Mouse (Mus musculus): ENCODE results near the gene Iqch. TPM values are rescaled to one million over a fixed set of nuclear protein-coding genes. Genes with fewer than 3 reads are reported as not detected.

The Iqch gene
- polyA plus RNA-seq, 1 experiment = not detected

DNA sequence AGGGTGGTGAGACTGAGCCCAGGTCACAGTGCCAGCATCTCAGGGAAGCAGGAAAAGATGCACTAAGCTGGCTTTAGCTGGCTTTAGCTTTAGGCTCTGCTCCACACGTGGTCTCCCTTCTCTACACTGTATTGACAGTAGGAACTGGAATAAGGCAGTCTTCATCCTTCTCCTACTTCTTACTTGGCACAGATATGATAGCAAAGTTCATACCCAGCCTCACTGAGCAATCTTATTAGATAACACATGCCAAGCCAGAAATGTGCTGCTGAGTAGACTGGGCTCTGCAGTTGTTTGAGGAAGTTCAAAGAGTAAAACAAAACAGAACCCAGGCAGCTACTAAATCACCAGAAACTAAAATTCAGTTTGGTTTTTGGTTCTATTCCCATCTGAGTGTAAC lies 11.3 kb upstream of the Iqch start:
- TF ChIP-seq CTCF (IDR thresholded peaks at IDR 0.05; ENCODE audit: borderline replicate concordance, insufficient read depth, low read length) = no peak
- no peak for TF ChIP-seq POLR2A (IDR thresholded peaks at IDR 0.05; ENCODE audit: low read depth, low read length)
- peaks cover 14% of the 10 kb centered on the region for H3K4me1 ChIP-seq (ENCODE audit: control insufficient read depth, insufficient read depth, low read length)
- H3K4me3 ChIP-seq (ENCODE audit: insufficient read depth, low read length) = no peak overlapping the region
- H3K27ac ChIP-seq (ENCODE audit: insufficient read depth, low read length) = no peak overlapping the region

DNA sequence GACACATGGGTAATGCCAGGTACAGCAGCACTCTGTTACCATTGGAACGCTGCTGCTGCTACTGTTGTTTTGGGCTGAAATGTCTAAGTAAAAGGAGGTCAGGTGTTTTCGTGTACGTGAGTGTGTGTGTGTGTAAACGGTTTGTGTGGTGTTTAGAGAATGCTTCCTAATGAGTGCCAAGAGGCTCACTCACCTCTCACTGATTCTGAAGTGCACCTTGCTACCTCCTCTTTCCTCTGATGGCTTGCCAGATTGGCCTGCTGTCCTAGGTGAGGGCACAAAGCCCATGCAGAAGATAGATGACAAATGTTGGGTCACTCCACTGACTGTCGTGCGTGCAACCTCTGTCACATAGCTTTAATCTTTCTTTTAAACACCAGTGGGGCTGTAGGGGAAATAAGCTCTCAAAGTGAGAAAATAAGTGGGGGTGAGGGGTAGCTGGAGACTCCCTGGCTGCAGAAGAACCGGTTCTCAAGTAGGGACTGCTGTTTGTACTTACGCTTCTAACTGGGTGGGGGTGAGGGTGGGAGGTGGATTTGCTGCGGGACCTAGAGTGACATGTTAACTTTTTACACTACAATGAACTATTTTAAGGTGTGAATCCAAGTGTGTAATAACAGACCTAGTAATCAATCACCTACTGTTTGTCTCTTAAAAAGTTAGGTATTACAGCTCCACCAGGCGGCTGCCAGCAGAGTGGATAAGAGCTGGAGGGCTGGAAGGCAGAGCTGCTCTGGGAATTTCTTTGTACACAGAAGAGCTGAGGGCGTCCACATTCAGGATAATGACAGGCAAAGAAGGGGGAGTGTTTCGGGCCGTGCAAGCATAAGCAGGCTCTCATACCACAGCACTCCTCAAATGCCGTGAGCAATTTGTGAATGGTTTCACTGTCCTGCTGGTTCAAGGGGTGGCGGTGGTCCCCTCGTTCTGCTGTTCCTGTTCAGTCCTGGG lies 10.5 kb upstream of the Iqch start:
- H3K4me3 ChIP-seq (ENCODE audit: insufficient read depth, low read length) = no peak overlapping the region
- H3K4me1 ChIP-seq (ENCODE audit: control insufficient read depth, insufficient read depth, low read length) = peaks cover 21% of the 10 kb centered on the region
- no peak overlapping the region for H3K27ac ChIP-seq (ENCODE audit: insufficient read depth, low read length)
- TF ChIP-seq POLR2A (IDR thresholded peaks at IDR 0.05; ENCODE audit: low read depth, low read length) (no peak), CTCF (IDR thresholded peaks at IDR 0.05; ENCODE audit: borderline replicate concordance, insufficient read depth, low read length) (no peak)

DNA sequence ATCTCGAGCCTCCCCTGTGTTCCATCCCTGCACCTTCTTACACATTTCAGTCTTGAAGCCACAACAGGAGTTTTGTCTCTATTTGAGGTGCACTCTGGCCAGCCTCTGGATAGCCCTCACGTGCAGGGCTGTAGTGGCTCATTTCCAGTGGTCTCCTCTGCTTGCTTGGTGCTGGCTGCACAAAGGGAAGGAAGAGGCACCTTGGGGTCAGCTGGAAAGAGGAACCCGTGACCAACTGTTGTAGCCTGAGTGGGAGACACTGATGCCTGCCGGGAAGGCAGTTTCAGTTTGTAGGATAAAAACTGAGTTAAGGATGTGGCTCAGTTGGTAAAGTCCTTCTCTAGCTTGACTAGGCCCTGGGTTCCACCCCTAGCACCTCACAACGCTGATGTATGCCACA lies 9.7 kb upstream of the Iqch start:
- peak overlapping the region; percentile 35; the same call in 1 of the 2 replicates for H3K27ac ChIP-seq (ENCODE audit: insufficient read depth, low read length)
- TF ChIP-seq CTCF (IDR thresholded peaks at IDR 0.05; ENCODE audit: borderline replicate concordance, insufficient read depth, low read length) (no peak), POLR2A (IDR thresholded peaks at IDR 0.05; ENCODE audit: low read depth, low read length) (no peak)
- no peak overlapping the region for H3K4me3 ChIP-seq (ENCODE audit: insufficient read depth, low read length)
- peaks cover 23% of the 10 kb centered on the region for H3K4me1 ChIP-seq (ENCODE audit: control insufficient read depth, insufficient read depth, low read length)

DNA sequence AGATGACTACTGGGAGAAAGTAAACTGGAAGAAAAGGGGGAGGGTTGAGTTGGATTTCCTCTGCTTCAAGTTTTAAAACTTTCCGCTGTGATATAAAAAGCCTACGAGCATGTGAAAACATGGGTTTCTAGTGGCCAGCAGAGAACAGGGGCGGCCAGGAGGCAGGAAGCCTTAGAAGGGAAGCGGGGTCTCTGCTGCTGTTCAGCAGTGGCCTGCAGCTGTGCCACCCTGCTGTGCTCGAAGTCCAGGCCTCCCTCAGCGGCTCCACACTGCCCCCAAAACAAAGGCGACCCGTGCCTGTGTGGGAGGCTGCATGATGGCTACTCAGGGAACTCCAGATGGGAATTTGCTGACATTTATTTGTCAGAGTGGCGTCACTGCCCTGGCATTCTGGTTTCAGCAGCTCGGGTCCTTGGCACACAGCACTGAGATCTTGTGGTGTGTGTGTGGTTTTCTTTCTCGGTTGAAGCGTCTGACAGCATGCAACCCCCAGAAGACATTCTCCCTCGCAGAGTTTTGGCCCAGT lies 8.6 kb upstream of the Iqch start:
- H3K4me3 ChIP-seq (ENCODE audit: insufficient read depth, low read length) = no peak overlapping the region
- TF ChIP-seq CTCF (IDR thresholded peaks at IDR 0.05; ENCODE audit: borderline replicate concordance, insufficient read depth, low read length) (no peak), POLR2A (IDR thresholded peaks at IDR 0.05; ENCODE audit: low read depth, low read length) (no peak)
- H3K4me1 ChIP-seq (ENCODE audit: control insufficient read depth, insufficient read depth, low read length) = peaks cover 23% of the 10 kb centered on the region
- peak overlapping the region; percentile 79 for H3K27ac ChIP-seq (ENCODE audit: insufficient read depth, low read length)

DNA sequence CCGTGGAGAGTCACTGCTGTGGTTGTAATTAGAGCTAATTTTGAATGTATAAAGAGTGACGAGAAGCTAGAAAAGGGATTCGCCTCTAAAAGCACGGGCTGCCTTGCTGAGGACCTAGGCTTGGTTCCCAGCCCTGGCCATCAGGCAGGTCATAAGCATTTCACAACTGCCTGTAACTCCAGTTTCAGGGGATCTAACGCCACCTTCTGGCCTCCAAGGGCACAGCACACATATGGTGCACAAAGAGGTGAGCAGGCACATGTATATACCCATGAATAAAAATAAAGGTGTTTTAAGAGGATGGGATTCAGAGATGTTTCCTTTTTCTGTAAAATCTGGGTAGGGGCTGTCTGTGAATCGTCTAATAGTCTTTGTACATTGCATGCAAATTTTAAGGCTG lies 7.9 kb upstream of the Iqch start:
- TF ChIP-seq CTCF (IDR thresholded peaks at IDR 0.05; ENCODE audit: borderline replicate concordance, insufficient read depth, low read length) (peak; percentile 29; the same call in 1 of the 2 replicates), POLR2A (IDR thresholded peaks at IDR 0.05; ENCODE audit: low read depth, low read length) (no peak)
- H3K27ac ChIP-seq (ENCODE audit: insufficient read depth, low read length) = peak overlapping the region; percentile 79
- peaks cover 23% of the 10 kb centered on the region for H3K4me1 ChIP-seq (ENCODE audit: control insufficient read depth, insufficient read depth, low read length)
- no peak overlapping the region for H3K4me3 ChIP-seq (ENCODE audit: insufficient read depth, low read length)

DNA sequence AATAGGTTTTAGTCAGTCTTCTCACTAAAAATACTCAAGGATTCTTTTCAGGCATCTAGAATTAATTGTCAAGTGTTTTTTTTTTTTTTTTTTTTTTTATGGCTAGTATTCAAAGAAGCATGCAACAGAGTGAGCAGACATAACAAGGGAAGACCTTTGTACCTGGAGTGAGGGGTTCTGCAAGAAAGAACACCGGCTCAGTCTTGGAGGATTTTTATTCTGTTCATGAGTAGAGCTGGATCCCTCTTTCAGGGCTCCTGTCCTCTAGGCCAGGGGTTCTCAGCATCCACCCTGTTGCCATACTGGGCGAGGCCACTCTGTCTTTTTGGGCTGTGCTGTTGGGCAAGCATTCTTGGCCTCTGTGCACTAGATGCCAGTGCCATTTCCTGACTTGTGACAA lies 7.5 kb upstream of the Iqch start:
- Histone ChIP-seq H3K4me1 (ENCODE audit: control insufficient read depth, insufficient read depth, low read length) (peaks cover 25% of the 10 kb centered on the region), H3K27ac (ENCODE audit: insufficient read depth, low read length) (no peak overlapping the region), H3K4me3 (ENCODE audit: insufficient read depth, low read length) (no peak overlapping the region)
- TF ChIP-seq POLR2A (IDR thresholded peaks at IDR 0.05; ENCODE audit: low read depth, low read length) (no peak), CTCF (IDR thresholded peaks at IDR 0.05; ENCODE audit: borderline replicate concordance, insufficient read depth, low read length) (no peak)

DNA sequence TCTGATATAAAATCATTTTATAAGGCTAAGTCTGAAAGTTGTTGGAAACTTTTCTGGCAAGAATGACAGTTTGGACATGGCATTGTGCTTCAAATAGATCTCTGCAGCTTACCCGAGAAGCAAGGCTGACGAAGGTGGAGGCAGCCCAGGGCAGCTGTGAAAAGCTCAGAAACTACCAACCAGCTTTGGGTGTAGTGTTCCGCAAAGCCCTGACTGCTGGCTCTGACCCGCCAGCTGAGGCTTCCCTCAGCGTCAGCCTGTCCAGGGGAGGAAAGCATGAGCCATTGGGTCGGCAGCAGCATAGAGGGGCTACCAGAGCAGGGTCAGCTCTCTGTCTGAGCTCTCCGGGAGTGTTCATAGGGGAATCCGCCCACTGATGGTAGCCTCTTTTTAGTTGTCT lies 7.0 kb upstream of the Iqch start:
- peaks cover 24% of the 10 kb centered on the region for H3K4me1 ChIP-seq (ENCODE audit: control insufficient read depth, insufficient read depth, low read length)
- H3K4me3 ChIP-seq (ENCODE audit: insufficient read depth, low read length) = no peak overlapping the region
- no peak overlapping the region for H3K27ac ChIP-seq (ENCODE audit: insufficient read depth, low read length)
- TF ChIP-seq CTCF (IDR thresholded peaks at IDR 0.05; ENCODE audit: borderline replicate concordance, insufficient read depth, low read length) (no peak), POLR2A (IDR thresholded peaks at IDR 0.05; ENCODE audit: low read depth, low read length) (no peak)

DNA sequence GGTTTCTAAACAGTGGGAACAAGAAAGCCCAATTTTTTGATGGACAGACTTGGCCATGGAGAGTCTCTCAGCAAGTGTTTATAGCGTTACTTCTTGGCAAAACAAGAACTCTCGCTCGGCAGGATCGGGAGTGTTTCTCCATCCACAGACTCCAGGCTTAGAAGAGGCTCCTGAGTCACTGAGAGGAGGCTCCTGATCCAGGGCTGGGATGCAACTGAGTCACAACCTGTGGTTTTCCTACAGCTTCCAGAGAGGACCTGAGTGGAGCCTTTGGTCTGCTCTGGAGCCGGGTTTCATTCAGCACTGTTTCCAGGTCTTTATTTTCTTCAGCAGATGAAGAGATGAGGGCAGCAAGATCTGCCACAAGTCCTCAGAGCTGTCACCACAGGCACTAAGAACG lies 5.7 kb upstream of the Iqch start:
- Histone ChIP-seq H3K27ac (ENCODE audit: insufficient read depth, low read length) (peak overlapping the region; percentile 77), H3K4me3 (ENCODE audit: insufficient read depth, low read length) (no peak overlapping the region), H3K4me1 (ENCODE audit: control insufficient read depth, insufficient read depth, low read length) (peaks cover 26% of the 10 kb centered on the region)
- TF ChIP-seq POLR2A (IDR thresholded peaks at IDR 0.05; ENCODE audit: low read depth, low read length) (no peak), CTCF (IDR thresholded peaks at IDR 0.05; ENCODE audit: borderline replicate concordance, insufficient read depth, low read length) (no peak)

DNA sequence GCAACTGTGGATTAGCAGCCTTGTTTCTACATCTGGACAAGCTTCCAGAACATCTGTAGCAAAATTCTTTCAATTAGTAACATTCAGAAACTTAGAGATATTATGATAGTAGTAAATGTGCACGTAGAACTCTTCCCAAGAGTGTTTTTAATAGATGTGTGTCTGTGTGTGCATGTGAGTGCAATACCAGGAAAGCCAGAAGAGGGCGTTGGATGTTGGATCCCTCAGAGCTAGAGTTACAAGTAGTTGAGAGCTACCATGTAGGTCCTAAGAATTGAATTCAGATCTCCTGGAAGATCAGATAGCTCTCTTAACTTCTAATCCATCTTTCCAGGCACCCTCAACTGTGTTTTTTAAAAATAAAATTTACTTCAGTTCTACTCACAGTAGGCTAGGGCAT lies 4.3 kb upstream of the Iqch start:
- H3K4me1 ChIP-seq (ENCODE audit: control insufficient read depth, insufficient read depth, low read length) = peaks cover 17% of the 10 kb centered on the region
- H3K27ac ChIP-seq (ENCODE audit: insufficient read depth, low read length) = no peak overlapping the region
- TF ChIP-seq CTCF (IDR thresholded peaks at IDR 0.05; ENCODE audit: borderline replicate concordance, insufficient read depth, low read length) (no peak), POLR2A (IDR thresholded peaks at IDR 0.05; ENCODE audit: low read depth, low read length) (no peak)
- H3K4me3 ChIP-seq (ENCODE audit: insufficient read depth, low read length) = no peak overlapping the region

DNA sequence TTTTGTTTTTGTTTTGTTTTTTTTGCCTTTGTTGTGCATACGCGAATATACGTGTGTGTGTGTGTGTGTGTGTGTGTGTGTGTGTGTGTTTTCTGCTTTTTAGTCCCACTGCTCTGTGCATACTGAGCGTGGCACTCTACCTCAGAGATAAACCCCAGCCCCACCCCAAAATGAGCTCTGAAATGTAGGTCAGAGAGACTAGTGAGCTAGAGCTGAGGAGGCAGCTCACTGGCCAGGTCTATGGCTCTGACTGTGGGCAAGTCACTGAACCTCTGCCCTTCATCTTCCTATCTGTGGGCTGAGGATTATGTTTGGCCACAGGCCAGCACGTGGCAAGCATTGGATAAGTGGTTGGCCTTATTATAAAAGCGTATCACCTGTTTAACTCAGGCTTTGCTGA lies 1.6 kb upstream of the Iqch start:
- Histone ChIP-seq H3K4me1 (ENCODE audit: control insufficient read depth, insufficient read depth, low read length) (peaks cover 17% of the 10 kb centered on the region; the same call in 1 of the 2 replicates), H3K27ac (ENCODE audit: insufficient read depth, low read length) (no peak overlapping the region), H3K4me3 (ENCODE audit: insufficient read depth, low read length) (no peak overlapping the region; the same call in 1 of the 2 replicates)
- no peak for TF ChIP-seq CTCF (IDR thresholded peaks at IDR 0.05; ENCODE audit: borderline replicate concordance, insufficient read depth, low read length)
- TF ChIP-seq POLR2A (IDR thresholded peaks at IDR 0.05; ENCODE audit: low read depth, low read length) = no peak
